Mouse (Mus musculus) lung, adult 2 months (tissue): ENCODE measurements around the gene Cntnap2.

Experiments
- CTCF ChIP-seq: fragments of 200-500 bp; IDR thresholded peaks from 2 replicates; pipeline ENCODE4 v1.5.1; 2011; ENCODE audit warnings: mild to moderate bottlenecking, low read length, control low read depth; ENCODE audit not compliant: insufficient read depth
- POLR2A ChIP-seq: fragments of 200-500 bp; IDR thresholded peaks from 2 replicates; pipeline ENCODE4 v1.6.1; 2011; ENCODE audit warnings: low read depth, mild to moderate bottlenecking, control low read depth, low read length, borderline replicate concordance; ENCODE audit errors: extremely low read depth

GRCm38 (mm10) chr6:47256227-47256887 is 2197.2 kb downstream of the Cntnap2 start:
- TF ChIP-seq CTCF (no peak), POLR2A (no peak)
